Mouse (Mus musculus): ENCODE results near the gene Mmrn1. TPM values are rescaled to one million over a fixed set of nuclear protein-coding genes. Genes with fewer than 3 reads are reported as not detected.

The Mmrn1 gene
- polyA plus RNA-seq (2015; fragmentation: Nextera tagmentation; extraction: Ambion mirVana): 0.50 and 1.6 TPM in 2 replicates

DNA sequence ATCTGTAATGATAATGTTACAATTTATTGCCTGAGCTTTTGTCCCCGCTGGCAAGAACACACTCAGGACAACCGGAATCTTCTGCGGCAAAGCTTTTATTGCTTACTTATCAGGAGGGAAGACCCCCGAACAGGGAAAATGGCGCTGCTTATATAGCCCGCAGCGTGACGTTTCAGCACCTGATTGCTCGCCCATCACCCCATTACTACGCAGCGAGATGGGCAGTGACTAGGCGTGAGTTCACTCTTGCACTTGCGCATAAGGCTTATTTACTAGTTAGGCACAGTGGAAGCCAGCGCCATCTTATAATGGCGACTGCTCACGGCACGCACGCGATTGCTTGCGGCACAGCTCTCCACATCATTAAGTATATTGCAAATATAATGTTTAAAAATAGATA is at the start of gene Mmrn1:
TSS of gene Mmrn1 (plus strand) at position 301 of the 400 bp plus-strand sequence.

Other genes starting within 250 kb of the Mmrn1 start
- gene Snca, start 95.1 kb upstream of the Mmrn1 start, polyA plus RNA-seq (2015; fragmentation: Nextera tagmentation; extraction: Ambion mirVana): 45.2 and 78.0 TPM in 2 replicates

All from adrenal gland, postnatal 0 days (tissue).